Mouse (Mus musculus) erythroblast, embryonic 14.5 days (primary cell): ENCODE data around the gene Bin2.

ENCODE experiments used
- GATA1 ChIP-seq: IDR thresholded peaks from 2 replicates; pipeline ENCODE4 v1.6.1; 2012; ENCODE audit warnings: low read length, inconsistent platforms, mixed read lengths
- TAL1 ChIP-seq: IDR thresholded peaks from 3 replicates; pipeline ENCODE4 v1.6.1; 2012; ENCODE audit warnings: low read length, inconsistent platforms, mixed read lengths

DNA sequence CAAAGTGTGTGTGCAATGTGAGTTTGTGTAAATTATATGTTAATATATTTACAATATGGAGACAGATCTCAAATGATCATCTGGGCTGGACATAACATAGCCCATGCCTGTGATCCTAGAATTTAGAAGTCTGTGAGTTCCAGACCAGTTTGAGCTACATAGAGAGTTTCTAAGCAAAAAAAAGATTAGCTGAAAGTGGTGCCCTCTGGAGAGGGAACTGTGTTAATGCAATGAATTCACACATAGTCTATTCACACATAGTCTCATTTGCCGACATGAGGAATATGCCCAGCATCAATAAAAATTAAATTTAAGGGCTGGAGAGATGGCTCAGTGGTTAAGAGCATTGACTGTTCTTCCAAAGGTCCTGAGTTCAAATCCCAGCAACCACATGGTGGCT lies 7.2 kb upstream of the Bin2 start:
- TF ChIP-seq TAL1 (no peak), GATA1 (no peak)
